Mouse (Mus musculus) cerebellum, postnatal 10 days (tissue): ENCODE results near the gene St14.
"Not testable (repeated sequence)": the region's sequence is repeated elsewhere in the genome, so short reads cannot be mapped to it uniquely, and the experiment has no call there.

Experiments
- DNase-seq, 2 experiments: peaks; one replicate each; pipeline ENCODE4 v3.0.0; 2021; ENCODE audit warnings: mixed read lengths in 2 of 2

The St14 gene

GRCm38 (mm10) chr9:31082771-31083170 lies 48.9 kb downstream of the St14 start:
- no peak for DNase-seq

- peak; percentile 88 to 92 for DNase-seq
These were observed 49.5 kb downstream of the St14 start for GRCm38 (mm10) chr9:31082054-31082666.

- no peak for DNase-seq
These were observed 50.9 kb downstream of the St14 start for GRCm38 (mm10) chr9:31080726-31081125.

- DNase-seq, result no peak
These were observed 56.8 kb downstream of the St14 start for GRCm38 (mm10) chr9:31074836-31075235.

GRCm38 (mm10) chr9:31073797-31074196 lies 57.9 kb downstream of the St14 start:
- no peak for DNase-seq

GRCm38 (mm10) chr9:31072256-31072655 lies 59.4 kb downstream of the St14 start:
- DNase-seq, result no peak

- no peak for DNase-seq
These were observed 60.9 kb downstream of the St14 start for GRCm38 (mm10) chr9:31070706-31071105.

GRCm38 (mm10) chr9:31058723-31059122 lies 72.9 kb downstream of the St14 start:
- DNase-seq, result no peak

GRCm38 (mm10) chr9:31051509-31051908 lies 80.1 kb downstream of the St14 start:
- DNase-seq, result not testable (repeated sequence)

- DNase-seq, result no peak
These were observed 81.4 kb downstream of the St14 start for GRCm38 (mm10) chr9:31050208-31050607.
